Mouse (Mus musculus): ENCODE data around the gene Pdpn. TPM values are rescaled to one million over a fixed set of nuclear protein-coding genes. Genes with fewer than 3 reads are reported as not detected.

Pdpn gene
- total and polyA plus RNA-seq, 2 experiments from 2014 or later = 33.6 to 37.6 TPM

GRCm38 (mm10) chr4:143334995-143335394, 35.6 kb upstream of the Pdpn start:
- no peak overlapping the region for H3K9ac ChIP-seq (replicated peaks; ENCODE audit: low read length, poor library complexity, severe bottlenecking)
- H3K36me3 ChIP-seq (ENCODE audit: insufficient read depth, low read length) = no peaks in the 10 kb centered on the region

GRCm38 (mm10) chr4:143334145-143334544, 34.8 kb upstream of the Pdpn start:
- no peak for ATAC-seq (ENCODE audit: low FRiP score)
- Histone ChIP-seq H3K36me3 (ENCODE audit: insufficient read depth, low read length) (no peaks in the 10 kb centered on the region), H3K27me3 (ENCODE audit: insufficient read depth, low read length) (no peaks in the 10 kb centered on the region), H3K27ac (ENCODE audit: low read depth, low read length) (no peak overlapping the region), H3K4me3 (ENCODE audit: low read depth, low read length) (no peak overlapping the region), H3K9me3 (ENCODE audit: low read length) (no peaks in the 10 kb centered on the region), H3K4me1 (ENCODE audit: insufficient read depth, low read length) (no peaks in the 10 kb centered on the region), H3K9ac (replicated peaks; ENCODE audit: low read length, poor library complexity, severe bottlenecking) (no peak overlapping the region), H3K4me2 (ENCODE audit: low read depth, low read length, poor library complexity, severe bottlenecking) (no peak overlapping the region)
- WGBS = 45% methylated on average over 5 of the region's 5 CpGs
- no peak for TF ChIP-seq CTCF (IDR thresholded peaks at IDR 0.05)
- DNase-seq (ENCODE audit: low spot score) = no peak

More at GRCm38 (mm10) chr4:143334995-143335394, 35.6 kb upstream of the Pdpn start:
- DNase-seq (ENCODE audit: low spot score) (no peak), ATAC-seq (ENCODE audit: low FRiP score) (no peak)
- Histone ChIP-seq H3K4me1 (ENCODE audit: insufficient read depth, low read length) (no peaks in the 10 kb centered on the region), H3K27ac (ENCODE audit: low read depth, low read length) (no peak overlapping the region), H3K27me3 (ENCODE audit: insufficient read depth, low read length) (no peaks in the 10 kb centered on the region), H3K4me2 (ENCODE audit: low read depth, low read length, poor library complexity, severe bottlenecking) (no peak overlapping the region), H3K4me3 (ENCODE audit: low read depth, low read length) (no peak overlapping the region), H3K9me3 (ENCODE audit: low read length) (no peaks in the 10 kb centered on the region)
- 91% methylated on average over 17 of the region's 17 CpGs for WGBS
- TF ChIP-seq CTCF (IDR thresholded peaks at IDR 0.05) = no peak

GRCm38 (mm10) chr4:143331787-143332186, 32.4 kb upstream of the Pdpn start:
- no peak for TF ChIP-seq CTCF (IDR thresholded peaks at IDR 0.05)
- Histone ChIP-seq H3K9ac (replicated peaks; ENCODE audit: low read length, poor library complexity, severe bottlenecking) (no peak overlapping the region), H3K36me3 (ENCODE audit: insufficient read depth, low read length) (no peaks in the 10 kb centered on the region), H3K9me3 (ENCODE audit: low read length) (no peaks in the 10 kb centered on the region), H3K27me3 (ENCODE audit: insufficient read depth, low read length) (no peaks in the 10 kb centered on the region), H3K4me2 (ENCODE audit: low read depth, low read length, poor library complexity, severe bottlenecking) (no peak overlapping the region), H3K27ac (ENCODE audit: low read depth, low read length) (no peak overlapping the region), H3K4me3 (ENCODE audit: low read depth, low read length) (no peak overlapping the region), H3K4me1 (ENCODE audit: insufficient read depth, low read length) (no peaks in the 10 kb centered on the region)
- DNase-seq (ENCODE audit: low spot score) (no peak), ATAC-seq (ENCODE audit: low FRiP score) (no peak)
- 93% methylated on average over 1 of the region's 1 CpGs for WGBS

- Histone ChIP-seq H3K36me3 (ENCODE audit: insufficient read depth, low read length) (no peaks in the 10 kb centered on the region), H3K9ac (replicated peaks; ENCODE audit: low read length, poor library complexity, severe bottlenecking) (no peak overlapping the region), H3K4me2 (ENCODE audit: low read depth, low read length, poor library complexity, severe bottlenecking) (no peak overlapping the region), H3K27ac (ENCODE audit: low read depth, low read length) (no peak overlapping the region), H3K27me3 (ENCODE audit: insufficient read depth, low read length) (no peaks in the 10 kb centered on the region), H3K4me3 (ENCODE audit: low read depth, low read length) (no peak overlapping the region), H3K4me1 (ENCODE audit: insufficient read depth, low read length) (no peaks in the 10 kb centered on the region), H3K9me3 (ENCODE audit: low read length) (no peaks in the 10 kb centered on the region)
- DNase-seq (ENCODE audit: low spot score) (peak; percentile 38), ATAC-seq (ENCODE audit: low FRiP score) (no peak)
- WGBS = 42% methylated on average over 9 of the region's 9 CpGs
- no peak for TF ChIP-seq CTCF (IDR thresholded peaks at IDR 0.05)
These were observed 31.2 kb upstream of the Pdpn start for GRCm38 (mm10) chr4:143330566-143330965.

GRCm38 (mm10) chr4:143325625-143325941, 26.2 kb upstream of the Pdpn start:
- peak overlapping the region; percentile 10; the same call in 1 of the 2 replicates for H3K4me3 ChIP-seq (ENCODE audit: low read depth, low read length)
- no peaks in the 10 kb centered on the region for H3K9me3 ChIP-seq (ENCODE audit: low read length)
- H3K4me2 ChIP-seq (ENCODE audit: low read depth, low read length, poor library complexity, severe bottlenecking) = peak overlapping the region; percentile 47
- DNase-seq (ENCODE audit: low spot score) = peak; percentile 82
- no peaks in the 10 kb centered on the region for H3K27me3 ChIP-seq (ENCODE audit: insufficient read depth, low read length)
- peak; percentile 77 for ATAC-seq (ENCODE audit: low FRiP score)
- no peaks in the 10 kb centered on the region for H3K4me1 ChIP-seq (ENCODE audit: insufficient read depth, low read length)
- 2% methylated on average over 10 of the region's 10 CpGs for WGBS
- peak; percentile 97 for TF ChIP-seq CTCF (IDR thresholded peaks at IDR 0.05)
- H3K27ac ChIP-seq (ENCODE audit: low read depth, low read length) = no peak overlapping the region
- H3K9ac ChIP-seq (replicated peaks; ENCODE audit: low read length, poor library complexity, severe bottlenecking) = no peak overlapping the region; the same call in 1 of the 2 replicates
- H3K36me3 ChIP-seq (ENCODE audit: insufficient read depth, low read length) = no peaks in the 10 kb centered on the region

- no peak overlapping the region; the same call in 1 of the 2 replicates for H3K9ac ChIP-seq (replicated peaks; ENCODE audit: low read length, poor library complexity, severe bottlenecking)
- no peaks in the 10 kb centered on the region for H3K27me3 ChIP-seq (ENCODE audit: insufficient read depth, low read length)
- H3K4me3 ChIP-seq (ENCODE audit: low read depth, low read length) = peak overlapping the region; percentile 10; the same call in 1 of the 2 replicates
- TF ChIP-seq CTCF (IDR thresholded peaks at IDR 0.05) = no peak
- no peaks in the 10 kb centered on the region for H3K4me1 ChIP-seq (ENCODE audit: insufficient read depth, low read length)
- ATAC-seq (ENCODE audit: low FRiP score) = 0 out of 2 replicates have a peak, but pooled peaks have one; percentile 3
- H3K4me2 ChIP-seq (ENCODE audit: low read depth, low read length, poor library complexity, severe bottlenecking) = peak overlapping the region; percentile 47
- DNase-seq (ENCODE audit: low spot score) = peak; percentile 24
- no peaks in the 10 kb centered on the region for H3K9me3 ChIP-seq (ENCODE audit: low read length)
- H3K27ac ChIP-seq (ENCODE audit: low read depth, low read length) = no peak overlapping the region
- 12% methylated on average over 15 of the region's 15 CpGs for WGBS
- no peaks in the 10 kb centered on the region for H3K36me3 ChIP-seq (ENCODE audit: insufficient read depth, low read length)
These were observed 25.7 kb upstream of the Pdpn start for GRCm38 (mm10) chr4:143324925-143325624.

Measured in midbrain, postnatal 0 days (tissue).